Mouse (Mus musculus) bone marrow, adult 2 months (tissue): Measurements from ENCODE around the gene Hps5. TPM values are rescaled to one million over a fixed set of nuclear protein-coding genes. Genes with fewer than 3 reads are reported as not detected.
A peak's percentile ranks its signal among the peaks of the same experiment; 100 is the strongest.
"Not testable (repeated sequence)": the region's sequence is repeated elsewhere in the genome, so short reads cannot be mapped to it uniquely, and the experiment has no call there.

Experiments used
- H3K27ac ChIP-seq: fragments of 200-500 bp; 2 replicates; pipeline ENCODE4 v1.5.1; 2012; ENCODE audit warnings: low read depth, mild to moderate bottlenecking, control low read depth, inconsistent platforms, low read length; ENCODE audit not compliant: control insufficient read depth, poor library complexity, insufficient read depth
- H3K4me1 ChIP-seq: fragments of 200-500 bp; 2 replicates; pipeline ENCODE4 v1.6.1; 2011; ENCODE audit warnings: low read length; ENCODE audit not compliant: control insufficient read depth, insufficient read depth
- H3K4me3 ChIP-seq: fragments of 200-500 bp; replicated peaks from 2 replicates; pipeline ENCODE3; 2011; ENCODE audit warnings: mild to moderate bottlenecking, low read depth, low read length, control low read depth; ENCODE audit not compliant: control insufficient read depth
- CTCF ChIP-seq: fragments of 200-500 bp; IDR thresholded peaks from 2 replicates; pipeline ENCODE4 v1.5.1; 2011; ENCODE audit warnings: low read length, control low read depth; ENCODE audit not compliant: control insufficient read depth, insufficient read depth
- POLR2A ChIP-seq: fragments of 200-500 bp; IDR thresholded peaks from 2 replicates; pipeline ENCODE4 v1.6.1; 2011; ENCODE audit warnings: low read depth, mild to moderate bottlenecking, control low read depth, low read length, borderline replicate concordance; ENCODE audit not compliant: control insufficient read depth
- WGBS: fragments of 180-500 bp; shearing (Covaris S2); methylation state at CpG from one replicate; pipeline ENCODE4 v1.1.7; 2018; 5-methylcytosine and 5-hydroxymethylcytosine counted together
- polyA plus RNA-seq: library from polyadenylated mRNA; stranded (reverse); fragments of >200 nt; gene quantifications from 2 replicates; pipeline ENCODE4 v1.2.4, GENCODE M21; 2011; ENCODE audit warnings: low replicate concordance; ENCODE audit not compliant: missing spikeins, insufficient read depth, insufficient read length

The Hps5 gene
- polyA plus RNA-seq, 1 experiment: 19.3 TPM

GRCm38 (mm10) chr7:46839446-46839845, 43.6 kb upstream of the Hps5 start:
- TF ChIP-seq POLR2A: no peak
- TF ChIP-seq CTCF: no peak
- peaks cover 11% of the 10 kb centered on the region for H3K4me1 ChIP-seq
- whole genome bisulfite sequencing: 38% methylated on average over 7 of the region's 7 CpGs
- H3K4me3 ChIP-seq: no peak overlapping the region
- peak overlapping the region; percentile 88 for H3K27ac ChIP-seq

GRCm38 (mm10) chr7:46838891-46839302, 43.0 kb upstream of the Hps5 start:
- H3K27ac ChIP-seq: peak overlapping the region; percentile 88
- peaks cover 11% of the 10 kb centered on the region for H3K4me1 ChIP-seq
- WGBS: 4% methylated on average over 8 of the region's 8 CpGs
- TF ChIP-seq CTCF (no peak), POLR2A (no peak)
- H3K4me3 ChIP-seq: peak overlapping the region; percentile 35

- TF ChIP-seq CTCF (no peak), POLR2A (no peak)
- no peak overlapping the region for H3K4me3 ChIP-seq
- peak overlapping the region; percentile 68 for H3K27ac ChIP-seq
- peaks cover 15% of the 10 kb centered on the region for H3K4me1 ChIP-seq
- WGBS: 6% methylated on average over 9 of the region's 9 CpGs
Measured at GRCm38 (mm10) chr7:46838104-46838671, 42.3 kb upstream of the Hps5 start.

GRCm38 (mm10) chr7:46837073-46837472, 41.2 kb upstream of the Hps5 start:
- TF ChIP-seq POLR2A (no peak), CTCF (no peak)
- 82% methylated on average over 5 of the region's 5 CpGs for WGBS
- H3K27ac ChIP-seq: no peak overlapping the region
- H3K4me3 ChIP-seq: no peak overlapping the region
- H3K4me1 ChIP-seq: peaks cover 16% of the 10 kb centered on the region

- TF ChIP-seq CTCF: no peak
- TF ChIP-seq POLR2A: no peak
- peaks cover 13% of the 10 kb centered on the region for H3K4me1 ChIP-seq
- WGBS: 85% methylated on average over 5 of the region's 5 CpGs
Measured at GRCm38 (mm10) chr7:46836357-46836756, 40.5 kb upstream of the Hps5 start.

DNA sequence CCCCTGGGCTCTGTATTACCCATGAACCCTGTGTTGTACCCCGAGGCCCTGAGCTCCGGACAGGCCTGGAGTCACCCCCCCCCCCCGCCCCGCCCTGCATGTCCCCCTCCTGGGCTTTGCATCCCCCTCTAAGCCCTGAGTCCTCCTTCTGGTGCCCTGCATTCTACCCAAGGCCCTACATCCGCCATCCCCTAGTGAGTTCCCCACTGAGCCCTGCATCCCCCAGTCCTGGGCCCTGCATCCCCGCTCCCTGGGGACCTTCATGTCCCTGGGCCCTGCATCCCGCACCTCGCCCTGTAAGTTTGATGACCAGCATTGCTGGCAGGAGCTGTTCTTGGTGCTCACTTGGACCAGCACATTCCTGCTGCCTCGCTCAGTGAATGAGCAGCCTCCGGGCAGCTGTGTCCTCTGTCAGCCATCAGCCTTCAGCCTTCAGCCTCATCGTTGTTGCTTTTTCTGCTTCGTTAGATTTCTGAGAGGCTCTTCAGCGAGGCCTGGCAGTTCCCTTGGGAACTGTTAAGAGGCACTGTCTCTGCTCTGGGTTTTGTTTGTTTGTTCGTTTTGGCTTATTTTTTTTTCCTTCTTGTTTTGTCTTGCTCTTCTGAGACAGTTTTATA, 39.2 kb upstream of the Hps5 start:
- no peak overlapping the region for H3K27ac ChIP-seq
- TF ChIP-seq CTCF: no peak
- no peak for TF ChIP-seq POLR2A
- H3K4me1 ChIP-seq: peaks cover 12% of the 10 kb centered on the region
- H3K4me3 ChIP-seq: no peak overlapping the region
- 81% methylated on average over 14 of the region's 14 CpGs for WGBS

More at GRCm38 (mm10) chr7:46836357-46836756, 40.5 kb upstream of the Hps5 start:
- H3K27ac ChIP-seq: no peak overlapping the region
- H3K4me3 ChIP-seq: no peak overlapping the region

DNA sequence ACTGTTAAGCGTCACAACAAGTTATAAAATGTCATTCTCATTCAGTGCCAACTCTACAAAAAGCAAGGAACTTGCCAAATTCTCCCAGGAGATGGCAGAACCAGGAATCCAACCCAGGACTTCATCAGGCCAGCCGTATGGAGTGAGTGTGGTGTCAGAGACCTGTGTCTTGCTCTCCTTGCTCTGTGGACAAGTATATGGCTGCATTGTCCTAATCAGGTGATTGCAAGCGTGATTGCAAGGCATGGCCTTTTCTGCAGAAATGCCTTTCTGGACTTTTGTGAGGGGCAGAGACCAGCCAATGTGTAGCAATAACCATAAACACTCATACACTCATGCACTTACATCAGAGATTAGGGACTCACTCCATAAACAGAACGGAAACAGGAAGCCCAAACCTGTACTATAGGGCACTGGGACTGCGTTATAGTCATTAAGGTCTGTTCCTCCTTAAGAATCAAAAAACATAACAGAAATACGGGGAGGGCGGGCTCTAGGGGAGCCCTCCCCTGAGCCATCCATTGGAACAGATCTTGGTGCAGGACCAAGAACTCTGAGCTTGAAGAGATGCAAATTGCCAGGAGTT, 37.9 kb upstream of the Hps5 start:
- Histone ChIP-seq H3K27ac (no peak overlapping the region), H3K4me3 (no peak overlapping the region), H3K4me1 (peaks cover 10% of the 10 kb centered on the region)
- WGBS: 36% methylated on average over 7 of the region's 7 CpGs
- TF ChIP-seq POLR2A (no peak), CTCF (no peak)

DNA sequence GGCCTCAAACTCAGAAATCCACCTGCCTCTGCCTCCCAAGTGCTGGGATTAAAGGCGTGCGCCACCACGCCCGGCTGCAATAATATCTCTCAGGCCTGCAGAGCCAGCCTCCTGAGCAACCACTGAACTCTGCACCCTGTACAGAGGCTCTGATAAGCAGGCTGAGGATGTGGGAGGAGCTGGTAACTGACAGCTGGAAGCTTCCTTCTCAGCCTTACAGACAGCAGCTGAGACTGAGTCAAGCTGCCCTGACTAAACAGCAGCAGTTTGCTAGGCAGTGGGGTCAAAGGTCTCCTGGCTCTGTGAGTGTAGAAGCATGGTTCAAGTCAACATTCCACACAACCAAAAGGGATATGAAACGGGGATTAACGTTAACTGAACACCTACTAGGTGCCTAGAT, 37.4 kb upstream of the Hps5 start:
- peaks cover 8% of the 10 kb centered on the region for H3K4me1 ChIP-seq
- 0 out of 2 replicates have a peak overlapping the region, but pooled peaks have one; percentile 30 for H3K27ac ChIP-seq
- WGBS: 22% methylated on average over 6 of the region's 6 CpGs
- no peak for TF ChIP-seq CTCF
- TF ChIP-seq POLR2A: no peak
- no peak overlapping the region for H3K4me3 ChIP-seq

- H3K27ac ChIP-seq, H3K4me1 ChIP-seq, H3K4me3 ChIP-seq: not testable (repeated sequence)
- 77% methylated on average over 11 of the region's 11 CpGs for WGBS
Measured at GRCm38 (mm10) chr7:46832112-46832810, 36.4 kb upstream of the Hps5 start.
